Mouse (Mus musculus): ENCODE measurements around the gene Aldh1l1. TPM values are rescaled to one million over a fixed set of nuclear protein-coding genes. Genes with fewer than 3 reads are reported as not detected.
A peak's percentile ranks its signal among the peaks of the same experiment; 100 is the strongest.

Gene Aldh1l1
- polyA plus RNA-seq, 1 experiment from 2014 or later: 4.1 TPM

DNA sequence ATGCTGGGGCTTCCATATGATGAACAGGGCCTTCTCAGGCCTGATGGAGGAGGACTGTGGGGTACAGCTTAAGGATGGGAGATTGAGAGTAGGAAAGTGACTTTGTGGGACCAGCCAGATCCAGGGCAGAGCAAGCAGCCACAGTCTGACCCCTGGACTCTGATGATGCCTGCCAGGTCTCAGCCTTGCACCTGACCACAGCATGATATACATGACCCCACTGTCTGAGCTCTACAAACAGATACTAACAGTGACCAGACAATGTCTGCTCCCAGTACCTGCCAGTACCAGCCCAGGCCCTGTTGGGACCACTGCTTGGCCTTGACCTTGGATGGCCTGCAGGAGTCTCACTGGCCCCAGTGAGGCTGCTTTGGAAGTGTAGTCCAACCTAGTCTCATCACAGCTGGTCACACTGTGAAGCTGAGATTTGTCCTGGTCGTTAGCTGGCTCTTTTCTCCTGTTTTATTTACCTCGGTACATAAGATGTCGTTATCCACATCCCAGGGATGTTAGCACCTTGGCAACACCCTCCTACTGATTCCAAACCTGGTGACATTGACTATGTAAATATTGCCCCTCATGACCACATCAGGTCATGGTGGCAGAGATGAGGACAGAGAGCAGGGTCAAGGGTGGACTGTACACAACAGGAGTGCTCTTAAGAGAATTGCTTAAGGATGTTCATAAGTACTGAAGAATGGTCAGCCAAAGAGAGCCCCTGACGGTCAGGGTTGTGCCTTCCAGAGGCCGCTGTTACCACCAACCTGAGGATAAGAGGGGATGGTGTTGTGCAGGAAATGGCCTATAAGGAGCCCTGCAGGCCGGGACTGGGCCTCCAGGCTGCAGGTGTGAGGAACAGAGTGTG is 71.8 kb downstream of the Aldh1l1 start:
- Histone ChIP-seq H3K4me3 (ENCODE audit: low read depth, low read length) (no peak overlapping the region), H3K9ac (ENCODE audit: low read length) (no peak overlapping the region), H3K9me3 (ENCODE audit: control insufficient read depth, low read length) (no peaks in the 10 kb centered on the region), H3K27ac (ENCODE audit: low read depth, low read length) (no peak overlapping the region), H3K27me3 (ENCODE audit: control insufficient read depth, insufficient read depth, low read length) (no peaks in the 10 kb centered on the region), H3K4me2 (no peak overlapping the region), H3K36me3 (ENCODE audit: control insufficient read depth, insufficient read depth, low read length) (no peaks in the 10 kb centered on the region), H3K4me1 (ENCODE audit: control insufficient read depth, insufficient read depth, low read length) (peaks cover 5% of the 10 kb centered on the region; the same call in 1 of the 2 replicates)
- DNase-seq (ENCODE audit: low spot score, missing footprints) (no peak), ATAC-seq (ENCODE audit: low FRiP score) (no peak)
- WGBS: 84% methylated on average over 6 of the region's 6 CpGs

DNA sequence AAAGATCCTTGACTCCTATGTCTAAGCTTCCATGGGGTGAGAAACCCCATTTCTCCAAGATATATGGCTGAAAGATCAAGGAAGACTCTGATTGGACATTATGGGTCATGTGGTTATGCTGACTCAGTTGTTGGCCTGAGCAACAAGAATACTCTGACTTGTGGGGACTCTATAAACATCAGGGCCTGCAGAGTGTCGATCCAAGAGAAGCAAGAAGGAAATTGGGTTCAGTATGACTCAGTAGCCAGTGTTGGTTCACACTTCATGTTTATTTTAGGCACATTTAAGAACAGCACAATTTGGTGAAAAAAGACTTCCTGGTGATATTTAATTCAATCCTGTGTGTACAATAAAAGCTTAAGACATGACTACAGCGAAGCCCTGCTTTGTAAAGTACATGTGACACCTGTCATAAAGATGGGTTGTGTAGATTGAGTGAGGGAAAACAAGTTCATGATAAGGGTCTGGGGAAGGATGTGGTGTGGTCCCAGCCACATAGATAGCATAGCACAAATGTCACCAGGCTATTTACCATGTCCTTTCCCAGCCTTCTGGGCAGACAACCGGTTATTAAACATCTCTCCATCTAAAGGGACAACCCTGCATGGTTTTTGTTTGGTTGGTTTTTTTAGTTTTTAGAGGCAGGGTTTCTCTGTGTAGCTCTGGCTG is 74.3 kb downstream of the Aldh1l1 start:
- Histone ChIP-seq H3K27ac (ENCODE audit: low read depth, low read length) (no peak overlapping the region), H3K27me3 (ENCODE audit: control insufficient read depth, insufficient read depth, low read length) (no peaks in the 10 kb centered on the region), H3K4me1 (ENCODE audit: control insufficient read depth, insufficient read depth, low read length) (peaks cover 5% of the 10 kb centered on the region; the same call in 1 of the 2 replicates), H3K9ac (ENCODE audit: low read length) (no peak overlapping the region), H3K4me3 (ENCODE audit: low read depth, low read length) (no peak overlapping the region), H3K4me2 (no peak overlapping the region), H3K9me3 (ENCODE audit: control insufficient read depth, low read length) (no peaks in the 10 kb centered on the region), H3K36me3 (ENCODE audit: control insufficient read depth, insufficient read depth, low read length) (no peaks in the 10 kb centered on the region)
- no peak for DNase-seq (ENCODE audit: low spot score, missing footprints)
- WGBS: 89% methylated on average over 3 of the region's 3 CpGs
- ATAC-seq (ENCODE audit: low FRiP score): no peak

DNA sequence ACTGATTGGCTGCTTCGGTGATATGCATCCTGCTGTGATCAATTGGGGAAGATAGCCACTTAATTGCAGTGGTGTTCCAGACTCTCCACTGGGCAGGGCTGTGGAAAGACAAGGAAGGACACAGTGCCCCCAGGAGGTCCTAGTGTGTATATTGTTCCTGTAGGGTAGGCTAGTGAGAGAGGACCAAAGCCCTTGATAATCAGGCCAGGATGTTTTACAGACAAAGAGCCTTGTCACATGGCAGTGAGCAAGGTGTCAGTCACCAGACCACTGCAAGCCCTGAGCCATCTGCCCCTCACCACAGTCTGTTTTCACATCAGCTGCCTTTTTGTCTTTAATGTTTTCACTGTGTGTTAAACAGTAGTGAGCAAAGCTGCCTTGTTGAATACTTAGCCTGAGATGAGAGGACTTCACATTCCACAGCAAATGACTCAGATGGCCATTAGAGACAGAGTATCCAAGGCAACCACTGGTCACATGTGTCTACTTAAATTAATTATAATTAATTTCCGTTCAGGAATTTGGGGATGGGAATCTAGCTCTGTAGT is 75.1 kb downstream of the Aldh1l1 start:
- Histone ChIP-seq H3K9ac (ENCODE audit: low read length) (no peak overlapping the region), H3K36me3 (ENCODE audit: control insufficient read depth, insufficient read depth, low read length) (no peaks in the 10 kb centered on the region), H3K4me2 (no peak overlapping the region), H3K27ac (ENCODE audit: low read depth, low read length) (no peak overlapping the region), H3K27me3 (ENCODE audit: control insufficient read depth, insufficient read depth, low read length) (no peaks in the 10 kb centered on the region), H3K4me1 (ENCODE audit: control insufficient read depth, insufficient read depth, low read length) (peaks cover 5% of the 10 kb centered on the region; the same call in 1 of the 2 replicates), H3K9me3 (ENCODE audit: control insufficient read depth, low read length) (no peaks in the 10 kb centered on the region), H3K4me3 (ENCODE audit: low read depth, low read length) (no peak overlapping the region)
- DNase-seq (ENCODE audit: low spot score, missing footprints) (peak; percentile 86), ATAC-seq (ENCODE audit: low FRiP score) (peak; percentile 82)
- 66% methylated on average over 2 of the region's 2 CpGs for WGBS

- WGBS: 87% methylated on average over 9 of the region's 9 CpGs
- Histone ChIP-seq H3K36me3 (ENCODE audit: control insufficient read depth, insufficient read depth, low read length) (no peaks in the 10 kb centered on the region), H3K27me3 (ENCODE audit: control insufficient read depth, insufficient read depth, low read length) (no peaks in the 10 kb centered on the region), H3K4me3 (ENCODE audit: low read depth, low read length) (no peak overlapping the region), H3K9ac (ENCODE audit: low read length) (no peak overlapping the region), H3K4me2 (no peak overlapping the region), H3K4me1 (ENCODE audit: control insufficient read depth, insufficient read depth, low read length) (peaks cover 5% of the 10 kb centered on the region; the same call in 1 of the 2 replicates), H3K27ac (ENCODE audit: low read depth, low read length) (no peak overlapping the region), H3K9me3 (ENCODE audit: control insufficient read depth, low read length) (no peaks in the 10 kb centered on the region)
- ATAC-seq (ENCODE audit: low FRiP score) (no peak), DNase-seq (ENCODE audit: low spot score, missing footprints) (peak; percentile 26)
These were observed 78.0 kb downstream of the Aldh1l1 start for GRCm38 (mm10) chr6:90564240-90564639.

GRCm38 (mm10) chr6:90565357-90566215 is 79.4 kb downstream of the Aldh1l1 start:
- Histone ChIP-seq H3K4me3 (ENCODE audit: low read depth, low read length) (no peak overlapping the region), H3K4me1 (ENCODE audit: control insufficient read depth, insufficient read depth, low read length) (peaks cover 5% of the 10 kb centered on the region; the same call in 1 of the 2 replicates), H3K9me3 (ENCODE audit: control insufficient read depth, low read length) (no peaks in the 10 kb centered on the region), H3K9ac (ENCODE audit: low read length) (no peak overlapping the region), H3K36me3 (ENCODE audit: control insufficient read depth, insufficient read depth, low read length) (no peaks in the 10 kb centered on the region), H3K4me2 (no peak overlapping the region), H3K27me3 (ENCODE audit: control insufficient read depth, insufficient read depth, low read length) (no peaks in the 10 kb centered on the region), H3K27ac (ENCODE audit: low read depth, low read length) (no peak overlapping the region)
- DNase-seq (ENCODE audit: low spot score, missing footprints) (peak; percentile 54), ATAC-seq (ENCODE audit: low FRiP score) (no peak)
- 73% methylated on average over 13 of the region's 13 CpGs for WGBS

- Histone ChIP-seq H3K9me3 (ENCODE audit: control insufficient read depth, low read length) (no peaks in the 10 kb centered on the region), H3K9ac (ENCODE audit: low read length) (no peak overlapping the region), H3K27ac (ENCODE audit: low read depth, low read length) (no peak overlapping the region), H3K4me1 (ENCODE audit: control insufficient read depth, insufficient read depth, low read length) (no peaks in the 10 kb centered on the region), H3K36me3 (ENCODE audit: control insufficient read depth, insufficient read depth, low read length) (no peaks in the 10 kb centered on the region), H3K27me3 (ENCODE audit: control insufficient read depth, insufficient read depth, low read length) (no peaks in the 10 kb centered on the region), H3K4me2 (no peak overlapping the region), H3K4me3 (ENCODE audit: low read depth, low read length) (no peak overlapping the region)
- DNase-seq (ENCODE audit: low spot score, missing footprints): peak; percentile 21
- no peak for ATAC-seq (ENCODE audit: low FRiP score)
- WGBS: 91% methylated on average over 3 of the region's 3 CpGs
These were observed 81.3 kb downstream of the Aldh1l1 start for GRCm38 (mm10) chr6:90567486-90567885.

DNA sequence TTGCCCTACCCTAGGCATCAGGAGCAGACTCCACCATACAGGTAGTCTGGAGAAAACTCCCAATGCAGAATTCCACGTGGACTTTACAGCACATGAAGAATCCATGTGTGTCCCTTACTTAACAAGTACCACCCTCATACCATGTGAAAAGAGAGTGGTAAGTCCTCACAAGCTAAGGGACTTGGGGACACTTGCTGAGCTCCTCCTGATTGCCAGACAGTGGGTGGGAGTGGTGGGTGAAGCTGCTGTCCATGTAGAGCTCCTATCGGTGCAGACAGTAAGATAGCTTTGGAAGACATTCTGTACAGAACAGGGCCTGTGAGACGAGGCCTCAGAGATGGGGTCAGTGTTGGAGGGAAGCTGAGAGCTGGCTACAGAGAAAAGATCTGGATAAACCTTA is 81.7 kb downstream of the Aldh1l1 start:
- Histone ChIP-seq H3K4me2 (no peak overlapping the region), H3K4me1 (ENCODE audit: control insufficient read depth, insufficient read depth, low read length) (no peaks in the 10 kb centered on the region), H3K4me3 (ENCODE audit: low read depth, low read length) (no peak overlapping the region), H3K27ac (ENCODE audit: low read depth, low read length) (no peak overlapping the region), H3K9ac (ENCODE audit: low read length) (no peak overlapping the region), H3K36me3 (ENCODE audit: control insufficient read depth, insufficient read depth, low read length) (no peaks in the 10 kb centered on the region), H3K9me3 (ENCODE audit: control insufficient read depth, low read length) (no peaks in the 10 kb centered on the region), H3K27me3 (ENCODE audit: control insufficient read depth, insufficient read depth, low read length) (no peaks in the 10 kb centered on the region)
- no peak for DNase-seq (ENCODE audit: low spot score, missing footprints)
- 84% methylated on average over 3 of the region's 3 CpGs for WGBS
- ATAC-seq (ENCODE audit: low FRiP score): no peak

- Histone ChIP-seq H3K36me3 (ENCODE audit: control insufficient read depth, insufficient read depth, low read length) (no peaks in the 10 kb centered on the region), H3K27me3 (ENCODE audit: control insufficient read depth, insufficient read depth, low read length) (no peaks in the 10 kb centered on the region), H3K4me3 (ENCODE audit: low read depth, low read length) (no peak overlapping the region), H3K9ac (ENCODE audit: low read length) (no peak overlapping the region), H3K27ac (ENCODE audit: low read depth, low read length) (no peak overlapping the region), H3K4me1 (ENCODE audit: control insufficient read depth, insufficient read depth, low read length) (no peaks in the 10 kb centered on the region), H3K9me3 (ENCODE audit: control insufficient read depth, low read length) (no peaks in the 10 kb centered on the region), H3K4me2 (no peak overlapping the region)
- no peak for ATAC-seq (ENCODE audit: low FRiP score)
- 88% methylated on average over 4 of the region's 4 CpGs for WGBS
- no peak for DNase-seq (ENCODE audit: low spot score, missing footprints)
These were observed 82.5 kb downstream of the Aldh1l1 start for GRCm38 (mm10) chr6:90568721-90569120.

Measured in midbrain, embryonic 11.5 days (tissue).